Mouse (Mus musculus): ENCODE data around the gene Timeless. TPM values are rescaled to one million over a fixed set of nuclear protein-coding genes. Genes with fewer than 3 reads are reported as not detected.
A peak's percentile ranks its signal among the peaks of the same experiment; 100 is the strongest.
"Not testable (repeated sequence)": the region's sequence is repeated elsewhere in the genome, so short reads cannot be mapped to it uniquely, and the experiment has no call there.

The Timeless gene
- polyA plus RNA-seq, 1 experiment from 2014 or later, result 112 TPM

GRCm38 (mm10) chr10:128244121-128244520, 12.3 kb downstream of the Timeless start:
- Histone ChIP-seq H3K9me3 (no peaks in the 10 kb centered on the region), H3K36me3 (replicated peaks) (peaks cover 100% of the 10 kb centered on the region), H3K4me3 (no peak overlapping the region), H3K27ac (no peak overlapping the region), H3K27me3 (ENCODE audit: poor library complexity, severe bottlenecking) (no peaks in the 10 kb centered on the region), H3K4me1 (no peaks in the 10 kb centered on the region)
- no peak for DNase-seq (ENCODE audit: extremely low spot score, low spot score)
- WGBS, result 96% methylated on average over 15 of the region's 15 CpGs

DNA sequence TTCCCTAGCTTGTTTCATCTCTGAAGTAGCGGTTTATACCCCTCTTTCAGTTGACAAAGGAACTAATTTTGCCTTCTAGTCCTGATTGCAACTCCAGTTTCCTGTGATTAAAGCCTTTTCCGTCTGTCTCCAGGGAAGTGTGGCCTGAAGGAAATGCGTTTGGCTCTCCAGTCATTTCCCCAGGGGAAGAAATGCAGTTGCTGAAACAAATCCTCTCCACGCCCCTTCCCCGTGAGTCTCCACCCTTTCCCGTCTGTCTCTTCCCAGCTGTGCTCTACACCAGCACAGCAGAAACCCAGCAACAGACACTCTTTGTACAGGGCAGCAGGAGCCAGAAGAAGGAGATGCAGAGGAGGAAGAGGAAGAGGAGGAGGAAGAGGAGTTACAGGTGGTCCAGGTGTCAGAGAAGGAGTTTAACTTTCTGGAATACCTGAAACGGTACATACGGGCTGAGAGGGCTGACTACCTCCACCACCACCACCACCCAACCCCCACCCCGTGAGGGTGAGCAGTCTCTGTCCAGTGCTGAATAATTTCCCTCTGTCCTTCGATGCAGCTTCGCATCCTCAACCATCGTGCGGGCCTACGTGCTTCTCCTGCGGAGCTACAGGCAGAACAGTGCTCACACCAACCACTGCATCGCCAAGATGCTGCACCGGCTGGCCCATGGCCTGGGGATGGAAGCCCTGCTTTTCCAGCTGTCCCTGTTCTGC, 15.3 kb downstream of the Timeless start:
- Histone ChIP-seq H3K4me3 (no peak overlapping the region), H3K4me1 (no peaks in the 10 kb centered on the region), H3K27me3 (ENCODE audit: poor library complexity, severe bottlenecking) (no peaks in the 10 kb centered on the region), H3K9me3 (no peaks in the 10 kb centered on the region), H3K27ac (no peak overlapping the region), H3K36me3 (replicated peaks) (peaks cover 100% of the 10 kb centered on the region)
- WGBS, result 89% methylated on average over 17 of the region's 17 CpGs
- no peak for DNase-seq (ENCODE audit: extremely low spot score, low spot score)

DNA sequence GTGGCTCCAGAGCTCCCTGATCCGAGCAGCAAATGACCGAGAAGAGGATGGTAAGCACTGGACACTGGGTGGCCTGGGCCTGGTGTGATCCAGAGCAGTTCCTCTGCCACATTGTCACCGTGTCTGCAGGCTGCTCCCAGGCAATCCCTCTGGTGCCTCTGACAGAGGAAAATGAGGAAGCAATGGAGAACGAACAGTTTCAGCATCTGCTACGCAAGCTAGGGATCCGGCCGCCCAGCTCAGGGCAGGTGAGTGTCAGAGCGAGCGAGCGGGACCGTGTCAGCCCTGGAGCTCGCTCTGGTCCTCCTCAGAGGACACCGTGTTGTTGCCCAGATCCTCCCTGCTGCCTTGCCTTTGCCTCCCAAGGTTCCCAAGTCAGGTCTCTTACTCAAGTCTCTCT, 18.7 kb downstream of the Timeless start:
- DNase-seq (ENCODE audit: extremely low spot score, low spot score), result no peak
- H3K27ac ChIP-seq, result no peak overlapping the region
- H3K9me3 ChIP-seq, result no peaks in the 10 kb centered on the region
- no peaks in the 10 kb centered on the region for H3K4me1 ChIP-seq
- H3K4me3 ChIP-seq, result no peak overlapping the region
- H3K36me3 ChIP-seq (replicated peaks), result peaks cover 91% of the 10 kb centered on the region
- H3K27me3 ChIP-seq (ENCODE audit: poor library complexity, severe bottlenecking), result no peaks in the 10 kb centered on the region
- 96% methylated on average over 13 of the region's 13 CpGs for WGBS

DNA sequence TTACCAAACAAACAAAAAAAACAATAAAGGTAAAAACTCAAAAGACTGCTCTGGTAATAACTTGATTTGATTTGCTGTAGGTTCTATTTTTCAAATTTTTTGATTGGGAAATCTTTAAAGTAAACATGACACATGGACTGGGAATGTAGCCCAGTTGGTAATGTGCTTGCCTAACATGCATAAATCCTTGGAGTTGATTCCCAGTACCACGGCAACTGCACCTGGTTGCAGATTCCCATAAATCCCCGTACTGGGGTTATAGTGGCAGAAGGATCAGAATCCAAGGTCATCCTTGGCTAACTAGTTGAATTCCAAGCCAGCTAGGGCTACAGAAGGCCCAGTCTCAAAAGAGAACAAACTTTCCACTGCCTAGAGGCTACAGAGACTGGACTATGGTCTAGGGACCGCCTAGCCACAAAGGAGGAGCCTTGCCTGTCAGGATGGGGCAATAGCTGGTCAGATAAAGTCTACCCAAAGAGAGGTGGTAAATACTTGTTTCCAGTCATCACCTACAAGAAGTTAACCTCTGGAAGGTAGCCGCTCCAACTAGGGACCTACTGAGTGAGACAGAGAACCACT, 21.9 kb downstream of the Timeless start, which contains the start of gene Apon:
Gene Apon, plus strand, starts transcription at position 420 of the 579 bp plus-strand sequence.
- H3K27ac ChIP-seq, result no peak within 1 kb of the TSS
- H3K4me3 ChIP-seq, result no peak within 1 kb of the TSS
- no peaks in the 10 kb centered on the region for H3K4me1 ChIP-seq
- 89% methylated on average over 4 of the region's 4 CpGs for WGBS
- H3K36me3 ChIP-seq (replicated peaks), result peaks cover 59% of the 10 kb centered on the region
- no peaks in the 10 kb centered on the region for H3K9me3 ChIP-seq
- no peak for DNase-seq (ENCODE audit: extremely low spot score, low spot score)
- no peaks in the 10 kb centered on the region for H3K27me3 ChIP-seq (ENCODE audit: poor library complexity, severe bottlenecking)

GRCm38 (mm10) chr10:128255925-128256324, 24.1 kb downstream of the Timeless start:
- H3K4me3 ChIP-seq, result no peak overlapping the region
- no peak overlapping the region for H3K27ac ChIP-seq
- WGBS, result 94% methylated on average over 8 of the region's 8 CpGs
- peaks cover 37% of the 10 kb centered on the region for H3K36me3 ChIP-seq (replicated peaks)
- H3K4me1 ChIP-seq, result no peaks in the 10 kb centered on the region
- H3K27me3 ChIP-seq (ENCODE audit: poor library complexity, severe bottlenecking), result no peaks in the 10 kb centered on the region
- no peak for DNase-seq (ENCODE audit: extremely low spot score, low spot score)
- no peaks in the 10 kb centered on the region for H3K9me3 ChIP-seq

GRCm38 (mm10) chr10:128256328-128256727, 24.5 kb downstream of the Timeless start:
- no peak overlapping the region for H3K27ac ChIP-seq
- no peak for DNase-seq (ENCODE audit: extremely low spot score, low spot score)
- no peaks in the 10 kb centered on the region for H3K27me3 ChIP-seq (ENCODE audit: poor library complexity, severe bottlenecking)
- H3K9me3 ChIP-seq, result no peaks in the 10 kb centered on the region
- H3K4me3 ChIP-seq, result no peak overlapping the region
- WGBS, result 93% methylated on average over 8 of the region's 8 CpGs
- no peaks in the 10 kb centered on the region for H3K4me1 ChIP-seq
- peaks cover 33% of the 10 kb centered on the region for H3K36me3 ChIP-seq (replicated peaks)

DNA sequence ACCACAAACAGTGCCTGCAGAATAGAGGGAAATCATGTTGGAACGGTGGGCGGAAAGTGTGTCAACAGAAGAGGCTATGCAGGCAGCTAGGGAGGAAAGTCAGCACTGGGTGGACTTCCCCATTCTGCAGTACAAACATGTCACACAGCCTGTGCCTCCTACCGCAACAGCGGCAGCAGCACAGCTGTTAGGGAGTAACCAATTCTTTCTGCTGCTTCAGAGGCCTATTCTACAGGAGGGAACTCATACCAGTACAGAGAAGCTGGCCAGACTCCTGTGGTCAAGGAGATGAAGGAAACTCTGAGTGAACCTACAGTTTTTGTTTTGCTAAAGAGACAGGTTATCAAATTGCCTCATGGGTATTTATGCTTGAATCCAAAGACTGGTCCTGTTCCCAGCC, 27.1 kb downstream of the Timeless start:
- peaks cover 10% of the 10 kb centered on the region for H3K36me3 ChIP-seq (replicated peaks)
- no peaks in the 10 kb centered on the region for H3K27me3 ChIP-seq (ENCODE audit: poor library complexity, severe bottlenecking)
- no peaks in the 10 kb centered on the region for H3K9me3 ChIP-seq
- H3K4me3 ChIP-seq, result no peak overlapping the region
- no peaks in the 10 kb centered on the region for H3K4me1 ChIP-seq
- 90% methylated on average over 4 of the region's 4 CpGs for WGBS
- no peak overlapping the region for H3K27ac ChIP-seq
- DNase-seq (ENCODE audit: extremely low spot score, low spot score), result no peak

DNA sequence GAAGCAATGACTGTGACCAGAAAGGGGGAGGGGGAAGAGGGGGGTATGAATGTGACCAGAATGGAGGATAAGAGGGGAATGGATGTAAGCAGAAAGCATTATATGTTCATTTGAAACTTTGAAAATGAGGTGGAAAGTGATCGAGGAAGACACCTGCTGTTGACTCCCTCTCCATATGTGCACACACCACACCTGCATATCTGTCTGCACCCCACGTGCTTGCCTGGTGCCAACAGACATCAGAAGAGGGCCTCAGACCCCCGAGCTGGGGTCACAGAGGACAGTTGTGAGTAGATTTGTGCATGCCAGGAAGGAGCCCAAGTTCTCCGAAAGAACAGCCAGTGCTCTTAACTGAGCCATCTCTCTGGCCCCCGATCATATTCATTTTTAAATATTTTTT, 28.1 kb downstream of the Timeless start:
- Histone ChIP-seq H3K27ac (no peak overlapping the region), H3K36me3 (replicated peaks) (no peaks in the 10 kb centered on the region), H3K27me3 (ENCODE audit: poor library complexity, severe bottlenecking) (no peaks in the 10 kb centered on the region), H3K4me3 (no peak overlapping the region), H3K9me3 (no peaks in the 10 kb centered on the region), H3K4me1 (no peaks in the 10 kb centered on the region)
- 88% methylated on average over 5 of the region's 5 CpGs for WGBS
- DNase-seq (ENCODE audit: extremely low spot score, low spot score), result no peak

GRCm38 (mm10) chr10:128260376-128260775, 28.5 kb downstream of the Timeless start:
- H3K36me3 ChIP-seq (replicated peaks); H3K27me3 ChIP-seq (ENCODE audit: poor library complexity, severe bottlenecking); H3K4me1 ChIP-seq; H3K9me3 ChIP-seq; DNase-seq (ENCODE audit: extremely low spot score, low spot score); H3K27ac ChIP-seq; H3K4me3 ChIP-seq: not testable (repeated sequence)
- WGBS, result 89% methylated on average over 7 of the region's 7 CpGs

- Histone ChIP-seq H3K27me3 (ENCODE audit: poor library complexity, severe bottlenecking) (no peaks in the 10 kb centered on the region), H3K27ac (no peak overlapping the region), H3K36me3 (replicated peaks) (no peaks in the 10 kb centered on the region), H3K9me3 (no peaks in the 10 kb centered on the region), H3K4me1 (no peaks in the 10 kb centered on the region), H3K4me3 (no peak overlapping the region)
- no peak for DNase-seq (ENCODE audit: extremely low spot score, low spot score)
- WGBS, result 81% methylated on average over 22 of the region's 22 CpGs
Observed at GRCm38 (mm10) chr10:128262300-128262699, 30.4 kb downstream of the Timeless start.

- Histone ChIP-seq H3K4me3 (no peak overlapping the region), H3K36me3 (replicated peaks) (no peaks in the 10 kb centered on the region), H3K27me3 (ENCODE audit: poor library complexity, severe bottlenecking) (peaks cover 3% of the 10 kb centered on the region; the same call in 1 of the 2 replicates), H3K27ac (no peak overlapping the region), H3K9me3 (no peaks in the 10 kb centered on the region), H3K4me1 (no peaks in the 10 kb centered on the region)
- no peak for DNase-seq (ENCODE audit: extremely low spot score, low spot score)
- WGBS, result 87% methylated on average over 6 of the region's 6 CpGs
Observed at GRCm38 (mm10) chr10:128263393-128264310, 31.8 kb downstream of the Timeless start.

DNA sequence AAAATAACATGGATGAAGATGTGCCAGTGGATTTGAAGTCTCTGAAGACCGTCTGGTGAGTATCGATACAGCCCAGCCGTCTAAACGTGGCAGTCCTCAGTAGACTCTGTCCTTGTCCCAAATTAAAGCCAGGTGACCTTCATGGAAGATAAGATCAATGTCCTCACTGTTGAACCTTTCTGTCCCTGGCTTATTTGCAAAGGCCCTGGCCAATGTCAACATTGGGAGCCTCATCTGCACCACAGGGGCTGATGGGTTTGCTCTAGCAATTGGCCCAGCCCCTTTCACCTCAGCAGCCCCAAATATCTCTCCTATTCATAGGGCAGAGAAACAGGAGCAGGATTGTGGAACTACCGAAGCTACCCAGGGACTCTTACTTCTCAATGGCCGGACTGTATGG, 36.5 kb downstream of the Timeless start, which contains the start of gene Apof:
Gene Apof, plus strand, starts transcription at position 301 of the 400 bp plus-strand sequence.
- no peak within 1 kb of the TSS for H3K27ac ChIP-seq
- H3K9me3 ChIP-seq, result no peaks in the 10 kb centered on the region; the same call in 1 of the 2 replicates
- no peaks in the 10 kb centered on the region for H3K36me3 ChIP-seq (replicated peaks)
- H3K4me3 ChIP-seq, result peak within 1 kb of the TSS; percentile 82; the same call in 1 of the 2 replicates
- 76% methylated on average over 6 of the region's 6 CpGs for WGBS
- H3K27me3 ChIP-seq (ENCODE audit: poor library complexity, severe bottlenecking), result peaks cover 14% of the 10 kb centered on the region
- H3K4me1 ChIP-seq, result peaks cover 11% of the 10 kb centered on the region
- no peak for DNase-seq (ENCODE audit: extremely low spot score, low spot score)
